Mouse (Mus musculus): ENCODE data around the gene Ndufaf8.

Ndufaf8 gene

DNA sequence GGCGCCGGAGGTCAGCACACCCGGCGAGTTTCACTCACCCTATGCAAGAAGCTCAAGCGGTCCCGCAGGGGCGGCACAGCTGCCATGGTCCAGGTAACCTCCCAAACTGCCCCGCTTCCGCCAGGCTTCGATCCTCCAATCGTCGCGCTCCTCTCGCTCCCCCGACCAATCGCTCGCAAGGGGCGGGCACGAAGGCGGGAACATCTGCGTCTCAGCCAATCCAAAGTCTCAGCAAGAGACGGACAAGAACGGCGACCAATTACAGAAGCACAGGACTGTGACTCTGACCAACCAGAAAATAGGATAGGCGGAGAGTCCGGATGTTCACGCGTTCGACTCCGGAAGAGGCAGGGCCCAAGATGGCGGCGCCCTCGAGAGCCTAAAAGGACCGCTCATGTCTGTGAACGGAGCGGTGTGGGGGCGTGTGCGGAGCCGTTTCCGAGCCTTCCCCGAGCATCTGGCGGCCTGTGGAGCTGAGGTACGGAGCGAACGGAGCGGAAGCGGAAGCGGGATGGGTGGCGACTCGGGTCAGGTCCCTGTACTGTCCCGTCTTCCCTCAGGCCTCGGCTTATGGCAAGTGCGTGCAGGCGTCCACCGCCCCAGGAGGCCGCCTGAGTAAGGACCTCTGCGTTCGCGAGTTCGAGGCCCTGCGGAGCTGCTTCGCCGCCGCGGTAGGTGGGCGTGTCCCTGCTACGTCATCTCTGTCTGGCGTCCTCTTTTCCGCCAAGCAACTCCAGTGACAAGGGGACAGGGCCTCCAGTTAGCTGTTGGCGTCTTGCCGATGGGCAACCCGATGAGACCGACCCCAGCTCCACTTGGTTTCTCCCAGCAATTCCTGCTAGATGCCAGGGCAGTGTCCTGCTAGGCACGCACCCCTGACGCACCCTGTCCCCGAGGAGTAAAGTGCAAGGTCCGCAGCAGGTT, at the start of gene Ndufaf8, which contains the start of gene Tepsin:
Gene Ndufaf8, plus strand, starts transcription at position 341 of the 924 bp plus-strand sequence.
Gene Tepsin, minus strand, starts transcription at position 144 of the 924 bp plus-strand sequence.
- peak; percentile 99 for DNase-seq

DNA sequence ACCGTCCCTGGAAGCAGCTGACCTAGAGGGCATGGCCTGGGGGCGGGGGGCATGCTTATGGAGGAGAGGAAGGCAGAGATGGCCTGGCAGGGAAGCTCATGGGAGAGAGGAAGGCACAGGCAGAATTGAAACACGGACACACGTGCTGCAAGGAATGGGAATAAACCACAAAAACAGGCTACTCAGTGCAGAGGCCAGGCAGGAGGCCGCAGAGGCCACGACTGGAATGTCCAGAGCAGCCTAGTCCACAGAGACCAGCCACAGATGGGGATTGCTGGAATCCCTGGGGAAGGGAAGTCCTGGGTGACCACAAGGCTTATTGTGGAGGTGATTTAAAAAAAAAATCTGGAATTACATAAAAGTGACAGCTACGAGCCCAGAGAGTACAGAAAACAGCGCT, 49.7 kb upstream of the Ndufaf8 start:
- no peak for DNase-seq

DNA sequence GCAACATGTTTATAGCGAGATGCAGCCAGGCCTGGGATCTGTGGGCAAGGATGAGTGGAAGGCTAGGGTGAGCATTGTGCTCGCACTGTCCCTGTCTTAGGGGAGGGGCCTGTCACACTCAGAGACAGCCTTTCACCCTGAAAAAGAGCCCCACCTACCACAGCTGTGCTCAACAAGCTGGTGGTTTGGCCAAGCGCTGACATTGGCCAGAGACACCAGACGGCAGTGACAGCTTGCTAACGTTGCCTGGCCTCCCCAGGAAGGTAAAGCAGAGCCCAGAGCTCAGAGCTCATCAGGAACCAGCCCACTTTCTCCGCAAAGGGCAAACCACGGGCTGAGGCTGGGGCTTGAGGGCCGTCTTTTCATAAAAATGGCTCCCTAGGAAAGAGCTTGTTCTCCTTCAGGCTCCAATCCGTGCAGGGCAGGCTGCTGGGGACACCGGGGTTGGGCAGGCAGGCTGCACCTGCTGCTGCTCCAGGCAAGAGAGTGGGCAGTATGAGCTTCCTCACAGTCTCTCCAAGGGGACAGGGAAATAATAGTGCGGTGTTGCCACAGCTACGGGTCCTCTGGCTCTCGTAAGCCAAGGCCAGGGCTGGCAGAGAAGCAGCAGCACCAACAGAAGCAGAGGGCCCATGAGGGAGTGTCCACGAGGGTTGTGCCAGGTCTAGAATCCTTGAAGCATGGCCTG, 47.5 kb upstream of the Ndufaf8 start:
- DNase-seq = no peak

DNA sequence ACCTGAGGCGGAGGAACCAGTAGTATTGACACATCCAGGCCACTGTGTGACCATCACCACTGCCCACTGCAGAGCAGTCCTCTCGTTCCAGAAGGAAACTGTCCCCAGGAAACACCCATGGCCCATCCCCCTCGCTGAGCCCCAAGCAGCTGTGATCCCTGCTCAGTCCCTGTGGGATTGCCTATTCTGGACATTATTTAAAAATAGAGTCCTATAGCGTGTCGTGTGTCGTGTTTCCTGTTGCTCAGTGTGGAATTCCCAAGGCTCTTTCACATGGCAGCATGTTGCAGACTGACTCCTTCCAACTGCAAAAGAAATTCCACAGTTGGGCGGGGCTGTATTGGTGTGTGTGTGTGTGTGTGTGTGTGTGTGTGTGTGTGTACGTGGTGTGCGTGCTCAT, 46.5 kb upstream of the Ndufaf8 start:
- DNase-seq = no peak

DNA sequence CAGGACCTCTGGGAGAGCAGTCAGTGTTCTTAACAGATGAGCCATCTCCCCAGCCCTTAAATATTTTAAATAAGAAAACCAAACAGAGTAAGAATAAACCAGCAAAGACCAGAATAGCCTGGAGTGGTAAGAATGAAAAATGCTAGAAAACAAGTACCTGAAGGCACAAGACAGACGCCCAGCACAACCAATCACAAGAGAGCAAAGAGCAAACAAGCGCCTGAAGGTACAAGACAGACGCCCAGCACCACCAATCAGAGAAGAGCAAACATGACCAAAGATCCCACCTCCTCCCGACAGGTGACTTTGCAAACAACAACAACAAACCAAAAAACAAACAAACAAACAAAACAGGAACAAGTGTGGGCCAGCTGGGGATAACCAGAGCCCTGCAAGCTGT, 44.9 kb upstream of the Ndufaf8 start:
- no peak for DNase-seq

DNA sequence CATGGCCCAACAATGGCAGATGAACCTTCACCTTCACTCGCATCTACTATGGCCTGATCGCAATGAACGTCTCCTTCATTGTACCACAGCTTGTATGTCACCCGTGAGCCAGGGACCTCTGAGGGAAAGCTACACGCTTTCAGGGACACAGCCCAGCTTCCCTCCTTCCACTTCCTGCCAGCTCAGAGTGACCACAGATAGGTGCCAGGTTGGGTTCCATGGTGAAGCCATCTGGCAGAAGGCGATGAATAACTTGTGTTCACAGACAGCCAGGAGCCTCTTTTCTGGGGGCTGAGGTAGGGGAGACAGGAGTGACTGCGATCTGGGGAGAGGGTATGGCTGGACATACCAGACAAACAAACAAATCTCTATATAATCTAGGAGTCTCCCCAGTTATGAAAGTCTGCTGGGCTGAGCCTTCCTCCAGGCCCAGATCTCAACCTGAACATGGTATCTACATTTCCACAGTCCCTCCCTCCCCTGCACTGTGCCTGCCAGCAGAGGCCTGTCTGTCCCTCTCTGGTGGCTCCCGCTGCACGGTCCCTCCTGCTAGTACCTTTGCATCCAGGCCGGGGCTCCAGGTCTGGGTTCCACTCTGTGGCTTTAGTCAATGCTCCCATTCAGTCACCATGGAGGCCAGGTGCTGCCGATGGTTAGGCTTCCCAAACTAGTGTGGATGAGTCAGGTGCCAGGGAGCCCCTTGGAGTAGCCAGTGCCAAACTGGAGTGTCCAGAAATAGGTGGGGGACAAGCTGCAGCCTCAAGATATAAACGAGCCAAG, 42.6 kb upstream of the Ndufaf8 start:
- DNase-seq = no peak

DNA sequence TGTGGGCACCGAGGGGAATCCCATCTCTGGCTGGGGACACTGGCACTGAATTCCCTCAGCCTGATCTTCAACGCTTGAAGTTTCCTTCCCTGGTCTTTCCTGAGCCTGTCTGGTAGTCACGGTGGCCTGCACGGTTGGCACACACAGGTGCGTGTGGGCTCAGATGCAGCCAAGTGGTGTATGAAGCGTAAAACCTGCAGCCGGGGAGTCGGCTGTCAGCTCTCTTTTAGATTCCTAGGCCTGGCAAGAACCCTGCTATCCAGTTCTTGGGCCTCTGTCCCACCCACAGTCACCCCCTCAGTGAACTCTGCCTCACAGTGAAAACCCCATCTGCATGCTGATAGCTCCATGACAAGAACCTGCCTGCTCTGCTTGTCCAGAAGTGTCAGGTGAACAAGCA, 38.1 kb upstream of the Ndufaf8 start:
- DNase-seq = no peak

DNA sequence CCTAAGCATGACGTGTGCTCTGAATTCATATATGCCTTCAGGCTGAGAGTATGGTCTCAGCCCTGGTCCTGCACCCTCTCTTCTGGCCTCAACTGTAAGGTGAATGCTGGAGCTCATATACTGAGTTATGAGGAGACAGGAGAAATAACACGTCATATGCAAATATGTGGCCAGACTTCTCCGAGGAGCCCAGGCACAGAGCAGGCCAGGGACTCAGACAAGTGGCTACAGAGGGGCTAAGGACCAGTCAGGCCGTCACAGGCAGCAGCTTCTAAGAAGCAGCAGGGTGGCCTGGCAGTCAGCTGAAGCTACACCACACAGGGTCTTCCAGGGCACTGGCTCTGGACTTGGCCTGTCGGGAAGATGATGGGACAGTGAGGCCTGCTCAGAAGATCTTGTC, 35.4 kb upstream of the Ndufaf8 start:
- DNase-seq = no peak

DNA sequence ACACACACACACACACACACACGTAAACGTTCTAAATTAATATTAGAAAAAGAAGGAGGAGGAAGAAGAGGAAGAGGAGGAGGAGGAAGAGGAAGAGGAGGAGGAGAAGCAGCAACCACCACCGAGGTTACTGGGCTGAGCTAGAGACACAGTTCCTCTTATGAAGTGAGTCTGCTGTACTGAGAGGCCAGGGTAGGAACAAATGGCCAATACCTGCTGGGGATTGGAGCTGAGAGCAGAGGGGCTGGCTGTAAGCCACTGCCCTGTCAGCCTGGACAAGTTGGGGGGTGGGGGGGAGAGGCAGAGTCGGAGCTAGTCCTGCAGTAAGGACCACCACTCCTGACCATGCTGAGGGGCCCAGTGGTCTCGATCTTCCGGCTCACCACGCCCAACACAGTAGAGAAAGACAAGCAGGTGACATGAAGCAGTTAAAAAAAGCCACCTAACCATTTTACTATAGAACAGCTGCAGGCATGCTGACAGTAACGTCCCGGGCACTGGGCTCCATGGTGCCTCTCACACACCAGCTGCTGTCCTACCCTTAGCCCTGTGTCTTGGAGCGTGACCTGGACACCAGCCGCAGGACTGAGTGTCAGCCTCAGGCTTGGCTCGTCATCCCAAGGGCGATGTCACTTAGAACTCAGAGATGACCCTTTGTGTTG, 34.6 kb upstream of the Ndufaf8 start:
- DNase-seq = no peak

DNA sequence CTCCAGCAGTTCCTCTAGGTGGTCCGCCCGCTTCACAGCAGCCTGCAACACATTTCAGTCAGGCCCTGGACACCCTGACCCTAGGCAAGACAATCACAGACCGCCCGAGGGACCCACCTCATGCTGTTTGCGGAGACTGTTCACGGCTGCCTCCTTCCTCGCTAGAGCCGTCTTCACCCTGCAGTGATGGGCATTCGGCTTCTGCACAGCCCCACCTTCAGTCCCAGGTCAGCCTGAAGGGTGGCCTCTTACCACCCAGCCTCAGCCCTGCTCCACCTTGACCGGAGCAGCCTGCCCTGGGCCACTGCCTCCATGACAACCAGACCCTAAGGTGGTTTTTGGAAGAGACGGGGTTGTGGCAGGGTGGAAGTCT, 34.1 kb upstream of the Ndufaf8 start:
- DNase-seq = no peak

DNA sequence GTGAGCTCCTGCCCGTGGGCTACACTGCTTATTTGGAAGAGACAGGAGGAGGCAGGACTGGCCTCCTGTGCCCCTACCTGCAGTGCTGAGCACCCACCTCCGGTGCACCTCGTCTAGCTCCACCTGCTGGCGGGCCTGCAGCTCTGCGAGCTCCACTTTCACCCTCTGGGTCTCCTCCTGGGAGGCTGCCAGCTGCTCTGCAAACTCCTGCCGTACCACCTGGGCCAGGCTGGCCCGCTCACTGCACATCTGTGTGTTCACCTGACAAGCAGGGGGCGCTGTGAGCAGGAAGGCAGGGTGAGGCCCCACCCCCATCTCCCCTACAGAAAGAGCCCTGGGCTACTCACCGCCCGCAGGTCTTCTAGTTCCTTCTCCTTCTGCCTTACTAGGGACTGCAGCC, 33.4 kb upstream of the Ndufaf8 start:
- DNase-seq = peak in 1 of 2 experiments; percentile 36

DNA sequence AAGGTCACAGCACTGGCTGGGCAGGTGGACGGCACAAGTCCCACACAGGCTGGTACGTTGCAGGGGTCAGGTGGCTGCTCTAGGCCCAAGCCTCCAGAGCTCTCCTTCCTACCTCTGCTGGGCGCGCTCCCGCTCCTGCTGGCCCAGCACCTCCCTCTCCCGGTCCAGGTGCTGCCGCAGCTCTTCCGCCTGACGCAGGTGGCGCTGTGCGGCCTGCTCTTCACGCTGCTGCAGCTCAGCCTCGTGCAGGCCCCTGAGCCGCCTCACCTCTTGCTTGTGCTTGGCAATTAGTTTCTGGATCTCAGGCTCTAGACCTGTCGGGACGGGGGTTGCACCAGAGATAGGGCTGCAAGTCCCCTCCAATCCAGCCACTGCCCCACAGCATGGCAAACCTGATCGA, 30.9 kb upstream of the Ndufaf8 start:
- DNase-seq = no peak

DNA sequence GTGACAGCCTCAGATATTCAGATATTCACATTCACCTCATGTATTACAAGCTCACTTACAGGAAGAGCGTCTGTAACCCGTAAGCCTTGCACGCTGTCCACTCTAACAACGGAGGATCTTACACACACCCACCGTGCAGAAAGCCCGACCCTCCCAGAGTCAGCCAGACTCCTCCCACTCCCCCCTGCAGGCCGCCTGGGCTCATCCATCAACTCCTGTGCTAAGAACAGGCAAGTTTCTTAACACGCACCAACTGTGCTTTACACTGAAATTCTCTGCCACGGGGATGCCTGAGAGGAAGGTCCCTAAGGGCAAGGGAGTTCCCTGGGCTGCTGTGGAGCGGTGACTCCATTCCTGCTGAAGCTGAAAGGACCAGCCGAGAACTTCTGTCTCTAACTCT, 29.5 kb upstream of the Ndufaf8 start:
- DNase-seq = no peak

DNA sequence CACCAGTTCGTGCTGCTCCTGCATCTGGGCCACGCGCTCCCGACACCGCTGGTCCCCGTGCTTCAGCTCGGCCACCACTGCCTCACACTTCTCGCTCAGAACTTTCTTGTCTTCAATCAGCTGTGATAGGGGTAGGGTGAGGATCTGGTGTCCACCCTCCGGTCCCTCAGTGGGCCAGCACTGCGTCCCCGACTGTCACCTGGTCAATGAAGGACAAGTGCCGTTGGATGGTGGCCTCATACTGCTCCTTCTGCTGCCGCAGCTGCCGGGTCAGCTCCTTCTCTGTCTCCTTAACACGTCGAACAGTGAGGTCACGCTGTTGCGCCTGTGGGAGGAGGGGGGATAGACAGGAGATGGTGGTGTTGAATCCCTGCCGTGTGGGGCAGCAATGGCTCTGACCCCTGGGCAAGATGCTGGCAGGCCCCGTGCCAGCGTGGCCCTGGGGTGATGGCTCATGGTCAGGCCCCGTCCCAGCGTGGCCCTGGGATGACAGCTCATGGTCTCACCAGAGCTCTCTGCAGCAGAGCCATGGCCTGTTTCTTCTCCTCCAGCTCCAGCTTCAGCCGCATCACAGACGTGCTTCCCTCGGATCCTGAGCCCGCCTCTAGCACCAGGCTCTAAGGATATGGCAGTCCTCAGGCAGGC, 28.3 kb upstream of the Ndufaf8 start:
- DNase-seq = no peak

DNA sequence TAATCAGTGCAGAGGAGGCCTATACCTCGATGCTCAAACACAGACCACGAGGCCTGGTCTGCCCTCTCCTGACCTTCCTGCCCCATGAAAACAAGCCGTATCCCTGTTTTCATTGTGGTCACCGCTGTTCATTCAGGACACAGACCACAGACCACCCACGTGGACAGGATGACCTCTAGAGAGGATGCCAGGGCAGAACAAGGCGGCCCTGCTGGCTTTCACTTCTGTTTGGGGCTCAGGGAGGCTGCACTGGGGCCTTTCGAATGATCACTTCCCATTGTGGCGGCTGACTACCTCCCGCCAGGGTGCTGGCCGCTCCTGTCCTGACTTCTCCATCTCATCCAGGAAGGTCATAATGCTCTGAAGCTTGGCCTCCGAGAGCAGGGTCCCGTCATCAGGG, 27.7 kb upstream of the Ndufaf8 start:
- DNase-seq = no peak

DNA sequence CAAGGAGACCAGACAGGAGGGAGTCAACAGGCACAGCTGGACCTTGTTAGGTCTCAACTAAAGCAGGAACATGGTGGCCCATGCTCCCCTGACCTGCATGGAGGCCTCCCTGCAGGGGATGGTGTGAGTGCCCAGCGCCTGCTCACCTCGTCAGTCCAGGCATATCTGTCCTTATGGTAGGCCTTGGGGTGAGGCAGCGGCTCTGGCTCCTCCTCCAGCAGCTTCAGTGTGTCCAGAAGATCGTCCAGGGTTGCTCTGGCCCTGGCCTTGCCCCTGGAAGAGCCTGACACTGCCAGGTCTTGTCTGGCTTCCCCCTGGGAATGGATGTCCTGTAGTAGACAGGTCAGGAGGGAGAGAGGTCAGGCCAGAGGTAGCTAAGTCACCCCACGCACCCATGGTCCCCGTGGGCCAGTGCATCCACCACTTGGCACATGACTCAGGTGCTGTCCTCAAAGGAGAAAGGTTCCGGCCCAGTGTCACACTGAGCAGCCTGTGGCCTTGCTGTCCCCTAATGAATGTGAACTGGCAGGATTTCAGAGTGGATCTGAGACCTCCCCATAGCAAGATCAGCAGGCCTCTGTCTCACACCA, 26.9 kb upstream of the Ndufaf8 start:
- DNase-seq = no peak

DNA sequence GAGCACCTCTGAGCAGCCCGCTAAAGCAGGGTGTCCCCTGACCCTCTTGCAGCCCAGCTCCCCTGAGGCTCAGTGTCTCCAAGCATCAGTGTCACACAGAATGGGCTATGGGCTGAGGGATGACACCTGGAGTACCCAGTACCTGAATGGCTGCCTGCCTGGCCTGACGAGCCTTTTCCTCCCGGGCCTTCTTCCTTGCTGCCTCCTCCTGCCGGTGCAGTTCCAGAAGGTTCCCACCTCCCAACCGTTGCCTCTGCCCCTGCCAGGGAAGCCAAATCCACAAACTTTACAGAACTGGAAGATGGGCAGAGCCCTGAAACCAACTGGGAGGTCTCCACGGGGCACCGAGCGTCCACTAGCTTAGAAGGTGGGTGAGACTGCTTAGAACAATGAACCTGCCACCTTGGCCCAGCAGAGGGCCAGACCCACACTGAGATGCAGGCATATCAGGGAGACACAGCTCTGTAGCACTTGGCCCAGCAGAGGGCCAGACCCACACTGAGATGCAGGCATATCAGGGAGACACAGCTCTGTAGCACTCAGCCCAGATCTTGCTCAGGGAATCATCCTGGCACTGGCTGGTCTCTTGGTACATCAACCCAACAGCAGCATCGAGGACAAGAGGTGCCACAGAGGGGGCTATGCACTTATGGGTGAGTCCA, 25.6 kb upstream of the Ndufaf8 start:
- DNase-seq = no peak

DNA sequence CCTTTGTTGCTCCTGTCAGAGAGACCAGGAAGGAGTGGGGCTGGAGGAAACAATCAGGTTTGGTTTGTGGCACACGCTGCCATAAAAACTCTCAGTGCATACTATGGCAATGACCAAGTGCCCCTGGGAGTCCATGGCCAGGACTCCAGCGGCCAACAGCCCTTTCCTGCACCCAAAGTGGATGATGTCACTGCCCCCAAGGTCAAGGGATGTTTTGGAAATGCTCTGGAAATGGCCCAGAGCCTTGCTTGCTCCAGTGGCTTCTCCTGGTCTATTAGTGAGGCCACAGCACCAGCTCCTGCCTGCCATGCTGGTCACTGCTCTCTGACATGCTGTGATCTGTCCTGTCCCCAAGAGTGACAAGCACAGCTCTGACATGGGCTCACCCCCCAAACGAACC, 22.5 kb upstream of the Ndufaf8 start:
- DNase-seq = no peak

DNA sequence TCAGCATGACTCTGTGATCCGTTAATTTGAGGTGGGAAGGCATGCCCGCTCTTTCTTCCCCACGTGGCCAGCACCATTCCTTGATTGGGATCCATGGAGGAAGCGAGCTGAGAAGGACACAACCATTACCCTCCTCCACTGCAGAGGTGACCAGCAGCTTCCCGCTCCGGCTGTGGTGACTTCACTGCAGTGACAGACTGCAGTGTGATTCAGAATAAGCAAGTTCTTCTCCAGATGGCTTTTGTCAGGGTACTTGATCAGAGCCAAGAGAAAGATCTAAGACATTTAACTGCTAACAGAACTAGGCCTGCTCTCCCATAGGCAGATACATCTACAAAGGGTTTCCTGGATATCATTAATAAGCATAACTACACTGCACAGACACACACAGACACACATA, 18.4 kb upstream of the Ndufaf8 start:
- no peak for DNase-seq

DNA sequence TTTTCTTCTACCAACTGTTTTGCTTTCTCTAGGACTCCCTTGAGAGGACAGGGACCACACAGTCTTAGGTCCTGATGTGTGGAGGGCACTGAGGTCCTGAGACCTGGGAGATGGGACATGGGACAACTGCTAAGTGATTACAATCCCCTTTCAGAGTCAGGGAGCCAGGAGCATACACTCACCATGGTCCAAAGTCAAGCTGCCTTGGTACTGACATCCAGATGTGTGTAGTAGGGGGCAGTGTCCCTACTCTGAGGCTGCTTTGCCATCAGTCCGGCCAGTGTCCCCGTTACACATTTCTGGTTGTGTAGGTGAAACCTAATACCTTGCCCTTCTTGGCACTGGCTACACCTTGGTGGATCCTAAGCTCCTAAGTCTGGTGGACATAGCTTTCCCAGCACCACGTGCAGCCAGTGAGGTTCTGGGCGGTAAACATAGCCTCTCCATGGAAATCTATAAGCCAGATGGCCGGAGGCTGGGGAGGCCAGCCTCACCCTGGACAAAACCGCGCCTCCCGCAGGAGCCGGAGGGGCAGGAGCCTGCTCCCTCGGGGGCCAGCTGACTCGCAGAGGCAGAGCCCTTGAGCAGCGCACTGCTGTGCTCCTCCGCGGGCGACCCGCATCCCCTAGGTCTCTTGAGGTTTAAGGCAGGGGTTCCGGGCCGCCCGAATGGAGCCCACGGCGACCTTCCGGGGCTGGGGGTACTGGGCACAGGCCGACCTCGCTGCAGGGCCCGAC, 12.7 kb upstream of the Ndufaf8 start:
- no peak for DNase-seq

DNA sequence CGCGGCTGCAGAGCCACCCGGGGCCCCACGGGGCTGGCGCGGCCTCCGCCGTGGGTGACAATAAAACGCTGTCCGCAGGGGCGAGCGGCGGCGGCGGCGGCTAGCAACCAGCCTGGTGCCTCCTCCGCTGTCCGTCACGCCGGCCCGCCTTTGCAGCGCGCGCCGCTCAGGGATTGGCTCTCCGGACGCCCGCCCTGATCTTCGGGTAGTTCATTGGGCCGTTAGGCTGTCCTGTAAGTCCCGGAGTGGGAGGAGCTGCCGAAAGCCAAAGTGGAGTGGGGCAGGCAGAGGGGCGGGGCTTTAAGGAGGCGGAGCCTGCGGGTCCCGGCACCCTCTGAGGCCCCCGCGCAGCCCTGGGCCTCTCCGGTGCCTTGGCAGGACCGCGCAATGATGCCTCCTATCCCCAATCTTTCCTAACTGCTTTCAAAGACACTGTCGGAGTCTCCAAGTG, 12.0 kb upstream of the Ndufaf8 start, which contains the start of gene Cep131:
Gene Cep131, minus strand, starts transcription at position 126 of the 451 bp plus-strand sequence.
- DNase-seq = peak; percentile 96 to 98

Data from spleen, adult 18-20 months (tissue).